Mouse (Mus musculus): ENCODE measurements at regions not wholly inside any gene's neighbourhood (a gene's known extent, or its start where the extent isn't known, plus 50 kb on each side); places are given as distances from the start of the nearest gene placed in this dataset.

- no peak for ATAC-seq (replicated peaks)
- Histone ChIP-seq H3K36me3 (replicated peaks) (no peaks in the 10 kb centered on the region), H3K9me3 (no peaks in the 10 kb centered on the region), H3K27me3 (replicated peaks) (no peaks in the 10 kb centered on the region; the same call in 1 of the 2 replicates), H3K4me2 (no peak overlapping the region), H3K27ac (no peak overlapping the region), H3K4me3 (no peak overlapping the region), H3K4me1 (no peaks in the 10 kb centered on the region), H3K9ac (no peak overlapping the region)
- 68% methylated on average over 5 of the region's 5 CpGs for WGBS
Measured at GRCm38 (mm10) chr9:61271769-61272352, 100.3 kb upstream of the Tle3 start.

DNA sequence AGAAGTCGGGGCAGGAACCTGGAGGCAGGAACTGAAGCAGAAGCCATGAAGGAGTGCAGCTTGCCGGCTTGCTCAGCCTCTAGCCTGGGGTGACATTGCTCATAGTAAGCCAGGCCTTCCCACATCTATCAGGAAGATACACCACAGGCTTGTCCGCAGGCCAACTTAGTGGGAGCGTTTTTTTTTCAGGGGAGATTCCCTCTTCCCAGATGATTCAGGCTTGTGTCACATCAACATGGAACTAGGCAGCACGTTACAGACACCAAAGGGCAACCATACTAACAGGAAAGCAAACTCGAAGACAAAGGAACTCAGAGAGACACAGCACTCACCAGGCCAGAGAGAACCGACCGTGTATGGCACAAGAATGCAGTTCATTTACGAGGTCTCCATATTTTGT, 98.1 kb upstream of the Tle3 start:
- Histone ChIP-seq H3K27me3 (replicated peaks) (no peaks in the 10 kb centered on the region; the same call in 1 of the 2 replicates), H3K4me3 (no peak overlapping the region), H3K9me3 (no peaks in the 10 kb centered on the region), H3K36me3 (replicated peaks) (no peaks in the 10 kb centered on the region), H3K27ac (no peak overlapping the region), H3K4me2 (no peak overlapping the region), H3K9ac (no peak overlapping the region), H3K4me1 (peaks cover 18% of the 10 kb centered on the region)
- ATAC-seq (replicated peaks) = no peak
- 88% methylated on average over 9 of the region's 9 CpGs for WGBS

- Histone ChIP-seq H3K4me3 (no peak overlapping the region), H3K9ac (no peak overlapping the region), H3K9me3 (no peaks in the 10 kb centered on the region), H3K27ac (peak overlapping the region; percentile 56), H3K4me1 (peaks cover 26% of the 10 kb centered on the region), H3K4me2 (peak overlapping the region; percentile 34), H3K27me3 (replicated peaks) (peaks cover 3% of the 10 kb centered on the region; the same call in 1 of the 2 replicates), H3K36me3 (replicated peaks) (no peaks in the 10 kb centered on the region)
- 8% methylated on average over 21 of the region's 21 CpGs for WGBS
- peak; percentile 82 for ATAC-seq (replicated peaks)
Measured at GRCm38 (mm10) chr9:61277369-61278215, 94.6 kb upstream of the Tle3 start.

DNA sequence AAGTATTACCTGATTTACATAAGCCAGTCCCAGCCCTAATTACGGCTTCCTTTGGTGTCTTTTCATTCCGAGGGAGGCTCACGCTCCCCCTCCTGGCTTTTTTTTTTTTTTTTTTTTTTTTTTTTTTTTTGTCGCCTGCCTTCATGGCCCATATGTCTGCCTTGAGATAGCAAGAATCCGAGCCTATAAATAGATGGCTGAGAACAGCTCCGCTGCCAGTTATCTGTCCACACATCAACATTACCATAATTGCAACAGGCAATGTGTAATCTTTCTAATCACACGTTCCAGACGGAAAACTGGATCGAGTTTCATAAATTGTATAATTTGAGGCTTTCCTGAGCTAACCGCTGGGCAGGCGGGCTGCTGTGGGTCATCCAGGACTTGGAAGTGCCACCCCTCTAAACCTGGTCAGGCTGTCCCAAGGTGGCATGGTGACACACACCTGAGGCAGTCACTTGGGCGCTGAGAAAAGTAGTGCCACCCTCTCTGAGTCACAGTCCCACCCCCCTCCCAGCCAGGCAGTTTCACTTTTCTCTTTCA, 93.9 kb upstream of the Tle3 start:
- peak; percentile 59 for ATAC-seq (replicated peaks)
- peaks cover 26% of the 10 kb centered on the region for H3K4me1 ChIP-seq
- H3K27ac ChIP-seq = peak overlapping the region; percentile 56
- 9% methylated on average over 12 of the region's 12 CpGs for WGBS
- H3K4me3 ChIP-seq = no peak overlapping the region
- no peaks in the 10 kb centered on the region for H3K9me3 ChIP-seq
- H3K4me2 ChIP-seq = peak overlapping the region; percentile 34
- peaks cover 6% of the 10 kb centered on the region; the same call in 1 of the 2 replicates for H3K27me3 ChIP-seq (replicated peaks)
- no peak overlapping the region for H3K9ac ChIP-seq
- H3K36me3 ChIP-seq (replicated peaks) = no peaks in the 10 kb centered on the region

GRCm38 (mm10) chr9:61279044-61279543, 93.1 kb upstream of the Tle3 start:
- no peak overlapping the region for H3K9ac ChIP-seq
- peaks cover 9% of the 10 kb centered on the region for H3K27me3 ChIP-seq (replicated peaks)
- no peaks in the 10 kb centered on the region for H3K36me3 ChIP-seq (replicated peaks)
- H3K27ac ChIP-seq = peak overlapping the region; percentile 71
- H3K4me2 ChIP-seq = no peak overlapping the region
- no peaks in the 10 kb centered on the region for H3K9me3 ChIP-seq
- ATAC-seq (replicated peaks) = peak; percentile 43
- no peak overlapping the region for H3K4me3 ChIP-seq
- WGBS = 14% methylated on average over 9 of the region's 9 CpGs
- peaks cover 26% of the 10 kb centered on the region for H3K4me1 ChIP-seq

- Histone ChIP-seq H3K4me2 (no peak overlapping the region), H3K36me3 (replicated peaks) (no peaks in the 10 kb centered on the region), H3K9ac (no peak overlapping the region), H3K27me3 (replicated peaks) (peaks cover 9% of the 10 kb centered on the region), H3K27ac (no peak overlapping the region), H3K9me3 (no peaks in the 10 kb centered on the region), H3K4me1 (peaks cover 26% of the 10 kb centered on the region), H3K4me3 (no peak overlapping the region)
- ATAC-seq (replicated peaks) = no peak
- WGBS = 75% methylated on average over 12 of the region's 12 CpGs
Measured at GRCm38 (mm10) chr9:61280856-61281582, 91.1 kb upstream of the Tle3 start.

- Histone ChIP-seq H3K4me3 (no peak overlapping the region), H3K9ac (no peak overlapping the region), H3K9me3 (no peaks in the 10 kb centered on the region), H3K27me3 (replicated peaks) (peaks cover 9% of the 10 kb centered on the region), H3K4me2 (no peak overlapping the region), H3K4me1 (peaks cover 15% of the 10 kb centered on the region), H3K27ac (no peak overlapping the region), H3K36me3 (replicated peaks) (no peaks in the 10 kb centered on the region)
- ATAC-seq (replicated peaks) = no peak
- WGBS = 93% methylated on average over 5 of the region's 5 CpGs
Measured at GRCm38 (mm10) chr9:61283311-61283710, 88.9 kb upstream of the Tle3 start.

DNA sequence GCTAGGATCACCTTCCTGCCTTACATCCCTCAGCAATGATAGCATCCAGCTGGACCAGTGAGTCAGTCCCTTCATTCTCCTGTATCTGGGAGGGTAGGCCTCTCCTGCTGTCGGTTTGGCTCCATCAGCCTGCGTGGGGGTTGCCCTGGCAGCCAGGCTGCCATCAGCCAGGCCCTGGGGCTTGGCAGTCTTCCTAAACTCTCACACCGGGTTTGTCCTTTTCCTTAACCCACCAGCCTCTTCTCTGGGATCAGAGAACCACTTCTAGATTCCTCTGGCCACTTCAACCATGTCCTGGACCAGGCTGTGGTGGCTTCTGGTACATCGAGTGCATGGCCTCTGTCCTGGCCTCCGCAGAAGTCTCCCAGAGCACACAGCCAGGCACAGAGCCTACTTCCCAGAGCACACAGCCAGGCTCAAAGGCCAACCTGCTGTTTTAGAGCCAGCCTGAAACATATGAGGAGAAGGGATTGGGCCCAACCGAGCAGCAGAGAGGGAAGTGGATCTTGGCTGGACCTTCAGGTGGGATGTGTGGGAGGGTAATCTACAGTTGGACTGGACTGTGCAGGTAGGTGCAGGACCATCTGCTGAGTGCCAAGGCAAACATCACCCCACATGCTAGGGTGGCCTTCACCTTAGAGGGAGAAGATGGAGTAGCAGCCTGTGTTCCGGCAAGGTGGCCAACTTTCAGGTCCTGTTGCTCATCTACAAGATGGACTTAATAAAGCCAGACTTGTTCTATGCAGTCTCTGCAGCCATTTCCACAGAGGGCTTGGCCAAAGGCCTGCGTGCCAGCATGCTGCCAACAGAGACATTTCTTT, 87.8 kb upstream of the Tle3 start:
- Histone ChIP-seq H3K4me2 (no peak overlapping the region), H3K36me3 (replicated peaks) (no peaks in the 10 kb centered on the region), H3K27me3 (replicated peaks) (peaks cover 9% of the 10 kb centered on the region), H3K4me1 (peaks cover 4% of the 10 kb centered on the region), H3K9me3 (no peaks in the 10 kb centered on the region), H3K27ac (no peak overlapping the region), H3K4me3 (no peak overlapping the region), H3K9ac (no peak overlapping the region)
- no peak for ATAC-seq (replicated peaks)
- 83% methylated on average over 8 of the region's 8 CpGs for WGBS

DNA sequence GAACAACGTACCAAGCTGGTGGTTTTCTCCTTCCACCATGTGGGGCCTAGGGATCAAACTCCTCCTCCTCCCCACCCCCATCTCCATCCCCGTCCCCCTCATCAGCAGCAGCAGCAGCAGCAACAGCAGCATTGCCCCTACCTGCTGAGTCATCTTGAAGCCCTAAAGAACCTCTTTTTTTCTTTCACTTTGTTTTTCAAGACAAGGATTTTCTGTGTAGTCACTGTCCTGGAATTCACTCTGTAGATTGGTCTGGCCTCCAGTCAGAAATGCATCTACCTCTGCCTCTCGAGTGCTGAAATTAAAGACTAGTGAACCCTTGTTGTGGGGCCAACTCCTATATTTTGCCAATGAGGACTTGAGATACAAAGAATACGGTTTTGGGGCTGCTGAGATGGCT, 85.6 kb upstream of the Tle3 start:
- no peak overlapping the region for H3K4me2 ChIP-seq
- H3K4me1 ChIP-seq = no peaks in the 10 kb centered on the region
- no peaks in the 10 kb centered on the region for H3K9me3 ChIP-seq
- ATAC-seq (replicated peaks) = no peak
- no peak overlapping the region for H3K27ac ChIP-seq
- H3K36me3 ChIP-seq (replicated peaks) = no peaks in the 10 kb centered on the region
- peaks cover 15% of the 10 kb centered on the region for H3K27me3 ChIP-seq (replicated peaks)
- 83% methylated on average over 4 of the region's 4 CpGs for WGBS
- no peak overlapping the region for H3K4me3 ChIP-seq
- H3K9ac ChIP-seq = no peak overlapping the region

- no peak for ATAC-seq (replicated peaks)
- H3K27me3 ChIP-seq (replicated peaks) = peaks cover 6% of the 10 kb centered on the region; the same call in 1 of the 2 replicates
- H3K36me3 ChIP-seq (replicated peaks) = no peaks in the 10 kb centered on the region
- 72% methylated on average over 12 of the region's 12 CpGs for whole genome bisulfite sequencing
- H3K9ac ChIP-seq = no peak overlapping the region
- H3K4me1 ChIP-seq = peaks cover 11% of the 10 kb centered on the region
- no peak overlapping the region for H3K4me3 ChIP-seq
- H3K27ac ChIP-seq = no peak overlapping the region
- no peak overlapping the region for H3K4me2 ChIP-seq
- no peaks in the 10 kb centered on the region for H3K9me3 ChIP-seq
Measured at GRCm38 (mm10) chr9:61289117-61289516, 83.0 kb upstream of the Tle3 start.

DNA sequence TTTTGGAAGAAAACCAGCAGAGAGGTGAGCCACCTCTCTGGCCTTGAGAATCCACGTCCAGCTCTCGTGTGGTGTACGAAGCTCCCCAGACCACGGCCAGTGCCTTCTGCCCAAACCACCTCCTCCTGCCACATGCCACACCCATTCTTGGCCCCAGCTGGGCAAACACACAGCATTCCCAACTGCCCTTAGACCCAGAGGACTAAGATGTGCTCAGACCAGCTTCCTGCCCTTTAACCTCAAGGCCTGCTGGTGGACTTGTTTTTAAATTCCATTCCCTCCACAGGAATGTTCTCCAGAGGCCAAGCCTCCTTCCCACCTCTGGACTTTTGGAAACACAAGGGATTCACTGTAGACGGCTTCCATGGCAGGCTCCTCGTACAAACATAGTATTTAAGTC, 82.5 kb upstream of the Tle3 start:
- ATAC-seq (replicated peaks) = no peak
- H3K4me1 ChIP-seq = peaks cover 11% of the 10 kb centered on the region
- H3K27ac ChIP-seq = no peak overlapping the region

More for the DNA sequence above, 82.5 kb upstream of the Tle3 start:
- H3K36me3 ChIP-seq (replicated peaks) = no peaks in the 10 kb centered on the region
- H3K27me3 ChIP-seq (replicated peaks) = 0 out of 2 replicates have a peak, but pooled peaks cover 6% of the 10 kb centered on the region
- H3K4me3 ChIP-seq = no peak overlapping the region
- WGBS = 87% methylated on average over 6 of the region's 6 CpGs
- no peak overlapping the region for H3K4me2 ChIP-seq
- H3K9ac ChIP-seq = no peak overlapping the region
- H3K9me3 ChIP-seq = no peaks in the 10 kb centered on the region
